Mouse (Mus musculus) intestine, postnatal 0 days (tissue): Measurements from ENCODE around the gene Aup1. TPM values are rescaled to one million over a fixed set of nuclear protein-coding genes. Genes with fewer than 3 reads are reported as not detected.

ENCODE experiments used
- ATAC-seq: fragments of 200-750 bp; cut with Nextera tagmentation; 2 replicates; pipeline ENCODE4 v1.8.0; 2017; ENCODE audit warnings: mild to moderate bottlenecking, moderate TSS enrichment, moderate library complexity
- H3K27ac ChIP-seq: fragments of 300-500 bp; sonication (generic); 2 replicates; pipeline ENCODE4 v1.5.1; 2014; ENCODE audit warnings: mild to moderate bottlenecking, low read depth, low read length, moderate library complexity
- H3K27me3 ChIP-seq: fragments of 300-500 bp; sonication (generic); replicated peaks from 2 replicates; pipeline ENCODE4 v1.6.1; 2014; ENCODE audit warnings: low read length, mixed read lengths; ENCODE audit not compliant: control insufficient read depth, insufficient read depth
- H3K36me3 ChIP-seq: fragments of 300-500 bp; sonication (generic); 2 replicates; pipeline ENCODE4 v1.6.1; 2014; ENCODE audit warnings: mild to moderate bottlenecking, moderate library complexity; ENCODE audit not compliant: control insufficient read depth, insufficient read depth
- H3K4me1 ChIP-seq: fragments of 300-500 bp; sonication (generic); replicated peaks from 2 replicates; pipeline ENCODE4 v1.6.1; 2014; ENCODE audit warnings: antibody characterized with exemption, low read length, mixed read lengths; ENCODE audit not compliant: control insufficient read depth, insufficient read depth
- H3K4me2 ChIP-seq: fragments of 300-500 bp; sonication (generic); replicated peaks from 2 replicates; pipeline ENCODE4 v1.6.1; 2014; ENCODE audit warnings: low read depth, mild to moderate bottlenecking, moderate library complexity
- H3K4me3 ChIP-seq: fragments of 300-500 bp; sonication (generic); 2 replicates; pipeline ENCODE4 v1.5.1; 2014; ENCODE audit warnings: low read depth, low read length
- H3K9ac ChIP-seq: fragments of 300-500 bp; sonication (generic); 2 replicates; pipeline ENCODE4 v1.6.1; 2014; ENCODE audit warnings: mild to moderate bottlenecking, low read depth, low read length
- H3K9me3 ChIP-seq: fragments of 300-500 bp; sonication (generic); 2 replicates; pipeline ENCODE4 v1.6.1; 2016; ENCODE audit warnings: mixed run types; ENCODE audit not compliant: control insufficient read depth
- CTCF ChIP-seq: sonication (generic); IDR thresholded peaks from 2 replicates; pipeline ENCODE4 v1.5.1; 2016; ENCODE audit warnings: low read depth, mild to moderate bottlenecking, control low read depth, antibody characterized with exemption, moderate library complexity
- WGBS: fragments of 180-500 bp; shearing (Covaris S2); extraction: QIAGEN DNeasy Blood & Tissue Kit; methylation state at CpG from one replicate; pipeline ENCODE4 v1.1.7; 2014; 5-methylcytosine and 5-hydroxymethylcytosine counted together
- polyA plus RNA-seq: library from polyadenylated mRNA; unstranded; fragments of >200 nt; fragmentation: Nextera tagmentation; extraction: Ambion mirVana; gene quantifications from 2 replicates; pipeline ENCODE4 v1.2.1, GENCODE M21; 2015

Gene Aup1
- polyA plus RNA-seq, 1 experiment from 2014 or later, result 191 TPM

- Histone ChIP-seq H3K9me3 (no peaks in the 10 kb centered on the region), H3K27ac (no peak overlapping the region), H3K36me3 (no peaks in the 10 kb centered on the region), H3K4me3 (no peak overlapping the region), H3K27me3 (0 out of 2 replicates have a peak, but pooled peaks cover 8% of the 10 kb centered on the region), H3K4me2 (no peak overlapping the region), H3K4me1 (no peaks in the 10 kb centered on the region), H3K9ac (no peak overlapping the region)
- ATAC-seq, result no peak
- WGBS, result 82% methylated on average over 7 of the region's 7 CpGs
- TF ChIP-seq CTCF, result no peak
Observed at GRCm38 (mm10) chr6:83011255-83011654, 43.1 kb upstream of the Aup1 start.

- no peak for TF ChIP-seq CTCF
- Histone ChIP-seq H3K27ac (no peak overlapping the region), H3K36me3 (no peaks in the 10 kb centered on the region), H3K4me2 (no peak overlapping the region), H3K9ac (no peak overlapping the region), H3K4me1 (no peaks in the 10 kb centered on the region), H3K4me3 (no peak overlapping the region), H3K9me3 (no peaks in the 10 kb centered on the region), H3K27me3 (0 out of 2 replicates have a peak, but pooled peaks cover 8% of the 10 kb centered on the region)
- no peak for ATAC-seq
- WGBS, result 60% methylated on average over 6 of the region's 6 CpGs
Observed at GRCm38 (mm10) chr6:83011756-83012155, 42.6 kb upstream of the Aup1 start.

DNA sequence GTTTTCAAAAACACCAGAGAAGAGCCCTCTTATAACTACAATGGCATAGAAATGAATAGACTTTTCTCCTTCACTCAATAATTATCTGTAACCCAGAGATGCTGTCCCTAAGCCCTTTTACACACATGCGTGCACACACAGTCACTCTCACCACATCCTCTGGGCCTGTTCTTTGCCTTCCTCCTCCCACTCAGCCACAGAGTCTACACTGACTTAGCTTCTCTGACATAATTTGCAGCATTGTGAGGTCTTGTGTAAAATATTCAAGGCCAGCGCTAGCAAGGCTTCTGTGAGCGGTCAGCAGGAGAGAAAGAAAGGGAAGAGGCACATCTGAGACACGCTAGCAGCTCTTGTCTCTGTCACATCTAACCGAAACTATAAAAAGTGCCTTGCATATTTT lies 40.9 kb upstream of the Aup1 start:
- Histone ChIP-seq H3K36me3 (no peaks in the 10 kb centered on the region), H3K27me3 (0 out of 2 replicates have a peak, but pooled peaks cover 8% of the 10 kb centered on the region), H3K9me3 (no peaks in the 10 kb centered on the region), H3K9ac (no peak overlapping the region), H3K4me3 (no peak overlapping the region), H3K4me1 (no peaks in the 10 kb centered on the region), H3K4me2 (no peak overlapping the region), H3K27ac (no peak overlapping the region)
- ATAC-seq, result no peak
- no peak for TF ChIP-seq CTCF
- WGBS, result 82% methylated on average over 5 of the region's 5 CpGs

DNA sequence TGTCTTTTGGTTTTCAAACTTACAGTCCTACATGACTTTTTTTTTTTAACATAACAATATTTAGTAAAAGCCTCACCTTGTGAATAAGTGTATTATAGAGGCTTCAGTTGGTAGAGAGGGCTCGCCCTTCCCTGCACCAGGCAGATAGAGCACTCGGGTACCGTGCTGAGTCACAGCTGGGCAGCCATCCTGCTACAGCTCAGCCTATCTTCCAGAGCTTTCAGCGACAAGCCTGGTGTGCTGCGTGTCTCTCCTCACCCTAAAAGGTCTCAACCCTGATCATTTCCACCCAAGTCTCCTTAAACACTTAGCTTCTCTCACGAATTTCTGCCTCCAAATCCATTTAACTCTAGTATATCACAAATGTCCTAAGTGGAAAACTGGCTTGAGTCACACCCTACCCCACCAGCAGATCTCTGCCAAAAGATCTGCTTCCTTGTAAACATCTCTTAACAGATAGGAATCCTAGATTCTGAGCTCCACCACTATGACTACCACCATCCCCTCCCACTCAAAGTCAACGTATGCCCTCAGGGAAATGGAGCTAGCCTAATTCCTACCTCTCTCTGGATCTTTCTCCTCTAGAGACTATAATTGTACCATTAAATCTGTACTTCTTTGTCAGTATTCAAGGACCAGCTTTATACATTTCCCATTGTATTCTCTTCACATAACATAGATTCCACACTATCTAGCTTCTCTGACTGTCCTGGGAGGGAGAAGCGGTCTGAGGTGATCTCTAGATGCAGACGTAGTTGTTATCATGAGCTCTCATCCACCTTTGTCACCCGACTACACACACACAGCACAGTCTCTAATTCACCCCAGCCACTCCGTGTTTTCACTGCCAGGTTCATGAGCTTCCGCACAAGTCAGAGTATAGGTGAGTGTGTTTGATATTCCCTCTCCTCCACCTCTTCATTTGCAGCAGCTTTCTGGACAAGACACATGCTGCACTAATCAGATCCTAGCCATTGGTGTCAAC lies 39.5 kb upstream of the Aup1 start:
- no peak for ATAC-seq
- 0 out of 2 replicates have a peak, but pooled peaks cover 8% of the 10 kb centered on the region for H3K27me3 ChIP-seq
- H3K4me1 ChIP-seq, result no peaks in the 10 kb centered on the region
- H3K4me2 ChIP-seq, result no peak overlapping the region
- no peak overlapping the region for H3K27ac ChIP-seq
- no peak overlapping the region for H3K9ac ChIP-seq
- H3K36me3 ChIP-seq, result no peaks in the 10 kb centered on the region
- TF ChIP-seq CTCF, result no peak
- H3K4me3 ChIP-seq, result no peak overlapping the region
- H3K9me3 ChIP-seq, result no peaks in the 10 kb centered on the region
- WGBS, result 55% methylated on average over 12 of the region's 12 CpGs

GRCm38 (mm10) chr6:83015749-83016148 lies 38.6 kb upstream of the Aup1 start:
- TF ChIP-seq CTCF, result no peak
- H3K4me3 ChIP-seq, result no peak overlapping the region
- H3K36me3 ChIP-seq, result no peaks in the 10 kb centered on the region
- H3K9me3 ChIP-seq, result no peaks in the 10 kb centered on the region
- WGBS, result 79% methylated on average over 2 of the region's 2 CpGs
- ATAC-seq, result no peak
- 0 out of 2 replicates have a peak, but pooled peaks cover 4% of the 10 kb centered on the region for H3K27me3 ChIP-seq
- no peak overlapping the region for H3K9ac ChIP-seq
- no peaks in the 10 kb centered on the region for H3K4me1 ChIP-seq
- no peak overlapping the region for H3K27ac ChIP-seq
- no peak overlapping the region for H3K4me2 ChIP-seq

GRCm38 (mm10) chr6:83017190-83017589 lies 37.1 kb upstream of the Aup1 start:
- no peak for TF ChIP-seq CTCF
- Histone ChIP-seq H3K9ac (no peak overlapping the region), H3K27me3 (no peaks in the 10 kb centered on the region), H3K4me1 (no peaks in the 10 kb centered on the region), H3K9me3 (no peaks in the 10 kb centered on the region), H3K36me3 (no peaks in the 10 kb centered on the region), H3K27ac (no peak overlapping the region), H3K4me3 (no peak overlapping the region), H3K4me2 (no peak overlapping the region)
- no peak for ATAC-seq
- 37% methylated on average over 3 of the region's 3 CpGs for WGBS
